Mouse (Mus musculus): Measurements from ENCODE around the gene Map7d1.

DNA sequence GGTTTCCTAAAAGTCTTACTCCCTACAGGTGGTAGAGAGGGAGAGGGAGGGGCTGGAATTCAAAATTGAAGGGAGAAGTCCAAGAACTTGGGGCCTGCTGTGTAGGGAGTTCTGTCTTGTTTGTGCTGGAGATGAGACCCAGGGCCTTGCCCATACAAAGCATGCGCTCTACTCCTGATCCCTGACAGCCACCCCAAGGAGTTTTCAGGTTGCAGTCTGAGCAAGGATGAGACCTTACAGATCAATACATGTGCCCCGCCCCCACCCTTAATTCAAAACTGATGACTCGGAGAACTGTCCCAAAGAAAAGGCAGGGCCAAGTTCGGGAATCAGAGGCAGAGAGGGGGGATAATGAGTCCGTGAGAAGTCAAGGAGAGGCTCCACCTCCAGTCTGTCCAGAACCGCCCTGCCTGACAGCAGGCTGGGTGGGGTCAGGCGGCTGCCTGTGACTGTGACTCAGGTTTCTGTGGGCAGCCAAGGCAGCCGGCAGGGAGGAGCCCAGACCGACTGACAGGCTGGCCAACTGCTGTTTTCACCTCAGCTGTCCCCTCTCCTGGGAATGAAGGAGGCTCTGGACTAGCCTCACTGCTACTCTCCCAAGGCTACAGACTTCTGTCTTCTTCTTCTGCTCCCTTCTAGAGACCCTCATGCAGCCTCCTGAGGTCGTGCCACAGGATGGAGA, 4.5 kb upstream of the Map7d1 start:
- TF ChIP-seq CTCF (IDR thresholded peaks at IDR 0.05; ENCODE audit: borderline replicate concordance, insufficient read depth, low read depth, low read length) (no peak), POLR2A (IDR thresholded peaks at IDR 0.05; ENCODE audit: borderline replicate concordance, insufficient read depth, low read length) (no peak)

Measured in cerebellum, adult 2 months (tissue).